Comparison of ENCODE assay signal across 22 mouse cellular contexts in genomic region chr7:37389703-37390087, GRCm38 (mm10).
DNase-seq lines count a peak whose midpoint lies in the region; ATAC-seq and TF ChIP-seq lines count a peak whose summit lies in the region.
"Had no signal": no experiment of that assay in that cellular context is flagged by ENCODE, and none has a peak within 500 bp of the region (broad histone marks: within the 10 kb centered on the region; RNA-seq: fewer than 3 reads in every experiment).

No protein-coding gene starts in this region.

- no peaks in the 10 kb centered on the region for H3K36me3 ChIP-seq in hindbrain, embryonic 15.5 days
- no peaks in the 10 kb centered on the region for H3K36me3 ChIP-seq in hindbrain, embryonic 11.5 days (ENCODE audit: control insufficient read depth, insufficient read depth, low read length)
- H3K36me3 ChIP-seq: embryonic facial prominence, embryonic 10.5 days; embryonic facial prominence, embryonic 12.5 days; forebrain, embryonic 15.5 days; G1E had no signal

- H3K27me3 ChIP-seq in hindbrain, embryonic 15.5 days: no peaks in the 10 kb centered on the region
- no peaks in the 10 kb centered on the region for H3K27me3 ChIP-seq in hindbrain, embryonic 11.5 days (ENCODE audit: control insufficient read depth, insufficient read depth, low read length)
- H3K27me3 ChIP-seq: CH12.LX; forebrain, embryonic 13.5 days; forebrain, embryonic 15.5 days; Patski had no signal

- no peak for TF ChIP-seq CTCF in layer of hippocampus, adult 2 months (conservative IDR thresholded peaks at IDR 0.05)

- H3K9me3 ChIP-seq in hindbrain, embryonic 15.5 days: no peaks in the 10 kb centered on the region
- no peaks in the 10 kb centered on the region for H3K9me3 ChIP-seq in hindbrain, embryonic 11.5 days (ENCODE audit: control insufficient read depth, low read length)
- H3K9me3 ChIP-seq: embryonic facial prominence, embryonic 10.5 days; embryonic facial prominence, embryonic 12.5 days; forebrain, embryonic 13.5 days; forebrain, embryonic 15.5 days had no signal

- ATAC-seq in cerebellum, adult (ENCODE audit: insufficient number of reproducible peaks, low FRiP score, low TSS enrichment): no peak
- no peak for ATAC-seq in hindbrain, embryonic 15.5 days (ENCODE audit: low FRiP score, low read depth)
- ATAC-seq in hindbrain, embryonic 11.5 days (ENCODE audit: low FRiP score): no peak
- ATAC-seq: activated CD4-positive, CD25-positive, alpha-beta regulatory T cell, adult 4 months; CD4-positive, CD25-positive, alpha-beta regulatory T cell, adult 4 months; Patski had no signal

- no peak overlapping the region for H3K4me2 ChIP-seq in hindbrain, embryonic 15.5 days
- H3K4me2 ChIP-seq in hindbrain, embryonic 11.5 days (replicated peaks; ENCODE audit: low read depth, low read length): no peak overlapping the region
- H3K4me2 ChIP-seq: embryonic facial prominence, embryonic 12.5 days; forebrain, embryonic 13.5 days had no signal

- DNase-seq in cerebellum, adult 8-10 months: peak; percentile 33
- DNase-seq in cerebellum, postnatal 36 days: no peak
- peak; percentile 61 for DNase-seq in cerebellum, adult 9-11 months
- DNase-seq in hindbrain, embryonic 11.5 days (ENCODE audit: low spot score): no peak
- DNase-seq in layer of hippocampus, adult 2 months (ENCODE audit: low spot score in 2 of 2): no peak
- no peak for DNase-seq in layer of hippocampus, adult 18-20 months (ENCODE audit: low spot score in 2 of 2)
- DNase-seq: adrenal gland, adult 8-10 months; adrenal gland, postnatal 14 days; B cell, adult 2 months; cerebellum, adult 11 months had no signal

- WGBS in hindbrain, embryonic 15.5 days: 88% methylated on average over 2 of the region's 2 CpGs
- WGBS in hindbrain, embryonic 11.5 days: 93% methylated on average over 2 of the region's 2 CpGs

- no peak overlapping the region for H3K4me3 ChIP-seq in hindbrain, embryonic 15.5 days
- no peak overlapping the region for H3K4me3 ChIP-seq in hindbrain, embryonic 11.5 days (ENCODE audit: low read depth, low read length)
- no peak overlapping the region for H3K4me3 ChIP-seq in layer of hippocampus, adult 2 months
- H3K4me3 ChIP-seq: embryonic facial prominence, embryonic 10.5 days; embryonic facial prominence, embryonic 12.5 days; forebrain, embryonic 13.5 days; forebrain, embryonic 15.5 days had no signal

- no peak overlapping the region for H3K9ac ChIP-seq in hindbrain, embryonic 15.5 days
- no peak overlapping the region for H3K9ac ChIP-seq in hindbrain, embryonic 11.5 days (ENCODE audit: low read depth, low read length)
- H3K9ac ChIP-seq: embryonic facial prominence, embryonic 12.5 days; forebrain, embryonic 13.5 days; forebrain, embryonic 15.5 days; forebrain, postnatal 0 days had no signal

- 0 out of 2 replicates have a peak overlapping the region, but pooled peaks have one; percentile 63 for H3K27ac ChIP-seq in hindbrain, embryonic 15.5 days (replicated peaks)
- H3K27ac ChIP-seq in hindbrain, embryonic 11.5 days (ENCODE audit: low read depth, low read length): no peak overlapping the region
- peak overlapping the region; percentile 61; the same call in 1 of the 2 replicates for H3K27ac ChIP-seq in layer of hippocampus, adult 2 months
- H3K27ac ChIP-seq: embryonic facial prominence, embryonic 12.5 days; forebrain, embryonic 13.5 days; forebrain, embryonic 15.5 days had no signal

- H3K4me1 ChIP-seq in hindbrain, embryonic 15.5 days (replicated peaks): 0 out of 2 replicates have a peak, but pooled peaks cover 3% of the 10 kb centered on the region
- no peaks in the 10 kb centered on the region for H3K4me1 ChIP-seq in hindbrain, embryonic 11.5 days (replicated peaks; ENCODE audit: control insufficient read depth, insufficient read depth, low read length)
- H3K4me1 ChIP-seq: embryonic facial prominence, embryonic 12.5 days had no signal

Comparison
In these comparisons a context has a peak if more than half of its experiments do, and no peak if none do; other contexts are left out.
1. DNase-seq: peak in cerebellum, adult 8-10 months (single experiment) and cerebellum, adult 9-11 months (single experiment); none in cerebellum, postnatal 36 days (0 of 2), hindbrain, embryonic 11.5 days (single experiment), layer of hippocampus, adult 2 months (0 of 2) and layer of hippocampus, adult 18-20 months (0 of 2).